Mouse (Mus musculus): ENCODE measurements around the gene Cadm4. TPM values are rescaled to one million over a fixed set of nuclear protein-coding genes. Genes with fewer than 3 reads are reported as not detected.
A peak's percentile ranks its signal among the peaks of the same experiment; 100 is the strongest.

The Cadm4 gene
- polyA plus RNA-seq (2015; fragmentation: Nextera tagmentation; extraction: Ambion mirVana), result 1.2 and 1.3 TPM in 2 replicates

GRCm38 (mm10) chr7:24481474-24482207, at the start of gene Cadm4:
TSS of gene Cadm4 (plus strand) at chr7:24482023.
- under 1% methylated on average over 78 of the region's 83 CpGs for WGBS

GRCm38 (mm10) chr7:24435305-24435704, 46.5 kb upstream of the Cadm4 start:
- Histone ChIP-seq H3K4me3 (ENCODE audit: low read length) (no peak overlapping the region), H3K27ac (ENCODE audit: low read length) (no peak overlapping the region), H3K4me1 (ENCODE audit: control insufficient read depth, insufficient read depth, low read length) (peaks cover 11% of the 10 kb centered on the region), H3K4me2 (ENCODE audit: low read depth, low read length) (no peak overlapping the region), H3K36me3 (ENCODE audit: control insufficient read depth, insufficient read depth) (no peaks in the 10 kb centered on the region), H3K27me3 (ENCODE audit: control insufficient read depth, insufficient read depth, low read length) (peaks cover 21% of the 10 kb centered on the region), H3K9ac (ENCODE audit: low read length) (no peak overlapping the region), H3K9me3 (replicated peaks; ENCODE audit: control insufficient read depth, low read length) (no peaks in the 10 kb centered on the region)
- no peak for ATAC-seq (replicated peaks; ENCODE audit: extremely low read depth, insufficient read depth, low FRiP score)
- WGBS, result 72% methylated on average over 5 of the region's 5 CpGs

More at GRCm38 (mm10) chr7:24481474-24482207, at the start of gene Cadm4:
- H3K4me1 ChIP-seq (ENCODE audit: control insufficient read depth, insufficient read depth, low read length), result peaks cover 5% of the 10 kb centered on the region; the same call in 1 of the 2 replicates
- H3K4me3 ChIP-seq (ENCODE audit: low read length), result peak within 1 kb of the TSS; percentile 75
- peak; percentile 83 for ATAC-seq (replicated peaks; ENCODE audit: extremely low read depth, insufficient read depth, low FRiP score)
- peak within 1 kb of the TSS; percentile 97 for H3K4me2 ChIP-seq (ENCODE audit: low read depth, low read length)
- peaks cover 57% of the 10 kb centered on the region for H3K27me3 ChIP-seq (ENCODE audit: control insufficient read depth, insufficient read depth, low read length)
- peak within 1 kb of the TSS; percentile 78 for H3K9ac ChIP-seq (ENCODE audit: low read length)
- H3K27ac ChIP-seq (ENCODE audit: low read length), result no peak within 1 kb of the TSS
- peaks cover 2% of the 10 kb centered on the region; the same call in 1 of the 2 replicates for H3K9me3 ChIP-seq (replicated peaks; ENCODE audit: control insufficient read depth, low read length)
- H3K36me3 ChIP-seq (ENCODE audit: control insufficient read depth, insufficient read depth), result no peaks in the 10 kb centered on the region

DNA sequence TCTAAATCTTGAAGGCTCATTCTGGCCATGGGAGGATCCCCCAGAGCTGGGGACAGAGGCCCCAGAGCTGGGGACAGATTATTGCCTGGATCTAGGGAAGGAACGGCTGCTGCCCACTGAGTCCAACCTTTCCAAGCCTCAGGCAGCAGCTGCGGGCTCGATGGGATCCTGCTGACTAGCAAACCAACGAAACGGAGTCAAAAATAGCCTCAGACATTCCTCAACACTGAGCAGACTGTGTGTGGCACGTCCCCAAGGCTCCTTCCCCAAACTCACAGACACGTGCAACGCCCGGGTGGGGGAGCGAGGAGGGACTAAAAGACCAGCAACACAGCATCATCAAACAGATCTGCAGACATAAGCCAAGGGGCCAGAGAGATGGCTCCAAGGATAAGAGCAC, 43.8 kb upstream of the Cadm4 start:
- peak overlapping the region; percentile 79 for H3K27ac ChIP-seq (ENCODE audit: low read length)
- 0 out of 2 replicates have a peak overlapping the region, but pooled peaks have one; percentile 40 for H3K9ac ChIP-seq (ENCODE audit: low read length)
- H3K4me3 ChIP-seq (ENCODE audit: low read length), result no peak overlapping the region
- H3K36me3 ChIP-seq (ENCODE audit: control insufficient read depth, insufficient read depth), result no peaks in the 10 kb centered on the region
- H3K4me2 ChIP-seq (ENCODE audit: low read depth, low read length), result peak overlapping the region; percentile 33; the same call in 1 of the 2 replicates
- peaks cover 11% of the 10 kb centered on the region for H3K4me1 ChIP-seq (ENCODE audit: control insufficient read depth, insufficient read depth, low read length)
- H3K27me3 ChIP-seq (ENCODE audit: control insufficient read depth, insufficient read depth, low read length), result peaks cover 8% of the 10 kb centered on the region
- peak; percentile 54; the same call in 1 of the 2 replicates for ATAC-seq (replicated peaks; ENCODE audit: extremely low read depth, insufficient read depth, low FRiP score)
- 31% methylated on average over 10 of the region's 10 CpGs for WGBS
- H3K9me3 ChIP-seq (replicated peaks; ENCODE audit: control insufficient read depth, low read length), result no peaks in the 10 kb centered on the region

DNA sequence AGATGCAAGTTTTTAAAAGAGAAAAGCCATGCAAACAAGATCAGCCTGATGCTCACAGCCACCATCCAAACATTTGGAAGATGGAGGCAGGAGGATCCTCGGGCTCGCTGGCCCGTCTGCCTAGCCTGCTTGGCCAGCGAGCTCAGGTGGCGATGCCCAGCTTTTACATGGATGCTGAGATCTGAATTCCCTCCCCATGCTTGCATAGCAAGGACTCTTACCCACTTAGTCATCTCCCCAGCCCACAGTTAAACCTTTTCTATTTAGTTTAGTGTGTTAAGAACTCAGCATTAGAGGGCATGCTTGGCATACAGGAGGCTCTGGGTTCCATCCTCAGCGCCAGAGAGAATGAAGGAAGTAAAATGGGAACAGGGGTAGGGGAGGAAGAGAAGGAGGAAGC, 42.6 kb upstream of the Cadm4 start:
- Histone ChIP-seq H3K27ac (ENCODE audit: low read length) (no peak overlapping the region), H3K4me2 (ENCODE audit: low read depth, low read length) (no peak overlapping the region), H3K9ac (ENCODE audit: low read length) (no peak overlapping the region), H3K4me3 (ENCODE audit: low read length) (no peak overlapping the region), H3K27me3 (ENCODE audit: control insufficient read depth, insufficient read depth, low read length) (no peaks in the 10 kb centered on the region), H3K4me1 (ENCODE audit: control insufficient read depth, insufficient read depth, low read length) (peaks cover 11% of the 10 kb centered on the region), H3K9me3 (replicated peaks; ENCODE audit: control insufficient read depth, low read length) (no peaks in the 10 kb centered on the region), H3K36me3 (ENCODE audit: control insufficient read depth, insufficient read depth) (no peaks in the 10 kb centered on the region)
- WGBS, result 84% methylated on average over 6 of the region's 6 CpGs
- no peak for ATAC-seq (replicated peaks; ENCODE audit: extremely low read depth, insufficient read depth, low FRiP score)

DNA sequence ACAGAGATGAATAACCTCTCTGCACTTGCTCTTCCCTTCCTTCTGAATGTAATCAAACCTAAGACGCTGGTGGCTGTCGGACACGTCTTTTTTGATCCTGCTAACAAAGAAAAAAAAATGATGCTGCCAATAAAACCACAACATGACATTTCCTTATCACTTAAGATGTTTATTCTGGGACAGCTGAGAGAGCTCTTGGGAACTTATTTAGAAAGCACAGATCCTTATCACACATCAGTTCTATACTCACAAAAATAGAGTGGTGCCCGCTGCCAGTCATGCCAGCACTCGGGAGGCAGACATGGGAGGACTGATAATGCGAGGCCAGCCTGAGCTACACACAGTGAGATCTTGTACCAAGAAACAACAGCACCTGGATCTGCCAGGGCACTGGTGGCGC, 41.9 kb upstream of the Cadm4 start:
- H3K4me1 ChIP-seq (ENCODE audit: control insufficient read depth, insufficient read depth, low read length), result peaks cover 11% of the 10 kb centered on the region
- no peak overlapping the region for H3K4me3 ChIP-seq (ENCODE audit: low read length)
- H3K4me2 ChIP-seq (ENCODE audit: low read depth, low read length), result no peak overlapping the region
- H3K27ac ChIP-seq (ENCODE audit: low read length), result no peak overlapping the region
- 62% methylated on average over 7 of the region's 7 CpGs for WGBS
- H3K36me3 ChIP-seq (ENCODE audit: control insufficient read depth, insufficient read depth), result no peaks in the 10 kb centered on the region
- no peaks in the 10 kb centered on the region for H3K9me3 ChIP-seq (replicated peaks; ENCODE audit: control insufficient read depth, low read length)
- no peaks in the 10 kb centered on the region for H3K27me3 ChIP-seq (ENCODE audit: control insufficient read depth, insufficient read depth, low read length)
- H3K9ac ChIP-seq (ENCODE audit: low read length), result no peak overlapping the region
- no peak for ATAC-seq (replicated peaks; ENCODE audit: extremely low read depth, insufficient read depth, low FRiP score)

- ATAC-seq (replicated peaks; ENCODE audit: extremely low read depth, insufficient read depth, low FRiP score), result peak; percentile 38; the same call in 1 of the 2 replicates
- Histone ChIP-seq H3K27me3 (ENCODE audit: control insufficient read depth, insufficient read depth, low read length) (no peaks in the 10 kb centered on the region), H3K4me1 (ENCODE audit: control insufficient read depth, insufficient read depth, low read length) (peaks cover 11% of the 10 kb centered on the region), H3K36me3 (ENCODE audit: control insufficient read depth, insufficient read depth) (no peaks in the 10 kb centered on the region), H3K27ac (ENCODE audit: low read length) (no peak overlapping the region), H3K9me3 (replicated peaks; ENCODE audit: control insufficient read depth, low read length) (no peaks in the 10 kb centered on the region), H3K4me2 (ENCODE audit: low read depth, low read length) (no peak overlapping the region), H3K4me3 (ENCODE audit: low read length) (no peak overlapping the region), H3K9ac (ENCODE audit: low read length) (no peak overlapping the region)
- 18% methylated on average over 1 of the region's 1 CpGs for WGBS
Measured at GRCm38 (mm10) chr7:24441785-24442184, 40.0 kb upstream of the Cadm4 start.

- no peak overlapping the region for H3K9ac ChIP-seq (ENCODE audit: low read length)
- 49% methylated on average over 8 of the region's 8 CpGs for WGBS
- H3K4me3 ChIP-seq (ENCODE audit: low read length), result no peak overlapping the region
- no peak overlapping the region for H3K4me2 ChIP-seq (ENCODE audit: low read depth, low read length)
- no peaks in the 10 kb centered on the region for H3K27me3 ChIP-seq (ENCODE audit: control insufficient read depth, insufficient read depth, low read length)
- H3K27ac ChIP-seq (ENCODE audit: low read length), result no peak overlapping the region
- H3K9me3 ChIP-seq (replicated peaks; ENCODE audit: control insufficient read depth, low read length), result no peaks in the 10 kb centered on the region
- H3K4me1 ChIP-seq (ENCODE audit: control insufficient read depth, insufficient read depth, low read length), result peaks cover 11% of the 10 kb centered on the region
- no peaks in the 10 kb centered on the region for H3K36me3 ChIP-seq (ENCODE audit: control insufficient read depth, insufficient read depth)
- ATAC-seq (replicated peaks; ENCODE audit: extremely low read depth, insufficient read depth, low FRiP score), result no peak
Measured at GRCm38 (mm10) chr7:24442313-24442712, 39.5 kb upstream of the Cadm4 start.

- Histone ChIP-seq H3K9me3 (replicated peaks; ENCODE audit: control insufficient read depth, low read length) (no peaks in the 10 kb centered on the region), H3K36me3 (ENCODE audit: control insufficient read depth, insufficient read depth) (no peaks in the 10 kb centered on the region), H3K9ac (ENCODE audit: low read length) (no peak overlapping the region), H3K4me3 (ENCODE audit: low read length) (no peak overlapping the region), H3K27ac (ENCODE audit: low read length) (no peak overlapping the region), H3K27me3 (ENCODE audit: control insufficient read depth, insufficient read depth, low read length) (no peaks in the 10 kb centered on the region), H3K4me1 (ENCODE audit: control insufficient read depth, insufficient read depth, low read length) (no peaks in the 10 kb centered on the region), H3K4me2 (ENCODE audit: low read depth, low read length) (no peak overlapping the region)
- no peak for ATAC-seq (replicated peaks; ENCODE audit: extremely low read depth, insufficient read depth, low FRiP score)
- WGBS, result 80% methylated on average over 9 of the region's 9 CpGs
Measured at GRCm38 (mm10) chr7:24445266-24445926, 36.4 kb upstream of the Cadm4 start.

GRCm38 (mm10) chr7:24446697-24447340, 35.0 kb upstream of the Cadm4 start:
- Histone ChIP-seq H3K36me3 (ENCODE audit: control insufficient read depth, insufficient read depth) (no peaks in the 10 kb centered on the region), H3K27me3 (ENCODE audit: control insufficient read depth, insufficient read depth, low read length) (no peaks in the 10 kb centered on the region), H3K4me2 (ENCODE audit: low read depth, low read length) (no peak overlapping the region), H3K4me3 (ENCODE audit: low read length) (no peak overlapping the region), H3K9ac (ENCODE audit: low read length) (no peak overlapping the region), H3K4me1 (ENCODE audit: control insufficient read depth, insufficient read depth, low read length) (no peaks in the 10 kb centered on the region), H3K9me3 (replicated peaks; ENCODE audit: control insufficient read depth, low read length) (no peaks in the 10 kb centered on the region), H3K27ac (ENCODE audit: low read length) (no peak overlapping the region)
- no peak for ATAC-seq (replicated peaks; ENCODE audit: extremely low read depth, insufficient read depth, low FRiP score)
- WGBS, result 67% methylated on average over 7 of the region's 7 CpGs

Measured in heart, embryonic 16.5 days (tissue).